Mouse (Mus musculus): ENCODE data around the gene Cntn4.

DNA sequence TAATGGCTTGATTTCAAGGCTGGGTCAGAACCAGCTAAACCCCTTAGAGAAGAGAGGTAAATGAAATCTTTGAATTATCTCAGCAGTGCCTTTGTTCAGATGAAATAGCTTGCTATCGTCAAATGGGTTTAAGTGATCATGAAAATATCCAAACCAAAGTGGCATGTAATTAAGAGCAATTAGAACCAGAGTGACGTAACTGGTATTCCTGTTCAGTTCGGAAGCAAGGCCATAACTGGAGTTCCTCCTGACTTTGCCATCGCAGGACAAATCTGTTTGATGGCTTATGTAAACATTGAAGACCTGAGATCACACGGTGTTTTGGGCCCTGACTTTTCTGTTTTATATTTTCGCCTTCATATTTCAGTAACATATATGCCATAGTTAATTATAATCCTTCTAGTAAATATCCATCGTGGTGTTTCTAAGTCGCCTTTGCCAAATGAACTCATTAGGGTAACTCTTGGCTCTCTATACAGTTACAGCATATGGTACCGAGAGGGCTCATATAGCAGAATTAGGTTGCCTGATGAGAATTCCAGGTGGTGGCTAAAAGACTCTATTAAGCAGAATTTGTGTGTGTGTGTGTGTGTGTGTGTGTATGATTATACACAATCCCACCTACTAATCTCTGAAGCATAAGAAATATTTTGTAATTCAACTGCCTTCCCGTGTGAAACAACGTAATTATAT lies 889.6 kb downstream of the Cntn4 start:
- TF ChIP-seq POLR2A (IDR thresholded peaks at IDR 0.05; ENCODE audit: control insufficient read depth, low read depth, low read length) (no peak), CTCF (IDR thresholded peaks at IDR 0.05; ENCODE audit: control insufficient read depth, insufficient read depth, insufficient replicate concordance, low read depth, low read length) (no peak)
